Mouse (Mus musculus): ENCODE measurements at regions not wholly inside any gene's neighbourhood (a gene's known extent, or its start where the extent isn't known, plus 50 kb on each side); places are given as distances from the start of the nearest gene placed in this dataset.

GRCm38 (mm10) chr1:51531360-51531759 is 53.1 kb upstream of the Nabp1 start:
- no peak for DNase-seq (ENCODE audit: low spot score)

- DNase-seq (ENCODE audit: low spot score): no peak
These were observed 52.1 kb upstream of the Nabp1 start for GRCm38 (mm10) chr1:51530191-51530926.

GRCm38 (mm10) chr1:51529653-51530052 is 51.4 kb upstream of the Nabp1 start:
- no peak for DNase-seq (ENCODE audit: low spot score)

GRCm38 (mm10) chr1:51528671-51529070 is 50.4 kb upstream of the Nabp1 start:
- no peak for DNase-seq (ENCODE audit: low spot score)
